Mouse (Mus musculus): ENCODE data around the gene Timp4.

DNA sequence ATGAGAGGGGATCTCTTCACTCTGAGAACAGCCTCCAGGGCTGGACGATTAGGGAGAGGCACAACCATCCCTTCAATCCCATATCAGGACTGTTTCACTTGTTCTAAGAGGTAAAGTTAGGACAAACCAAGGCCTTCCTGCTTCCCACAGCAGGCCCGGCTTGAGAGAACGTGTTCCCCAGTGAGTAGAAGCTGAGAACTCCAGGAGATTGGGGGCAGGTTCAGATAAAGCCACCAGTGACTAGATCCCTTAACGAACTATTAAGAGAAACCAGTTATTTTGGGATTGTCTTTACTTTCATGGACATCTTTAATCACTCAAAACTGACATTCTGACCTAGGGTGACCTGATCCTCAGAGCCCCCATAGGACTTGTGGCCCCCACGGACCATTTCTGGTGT lies 17.6 kb upstream of the Timp4 start:
- TF ChIP-seq CTCF (IDR thresholded peaks at IDR 0.05) (no peak), POLR2A (IDR thresholded peaks at IDR 0.05; ENCODE audit: insufficient read depth, low read depth, low read length) (no peak)

Data from heart, adult 2 months (tissue).